Mouse (Mus musculus) layer of hippocampus, adult 11-12 months (tissue): ENCODE measurements around the gene Nrg3.
A peak's percentile ranks its signal among the peaks of the same experiment; 100 is the strongest.

Source experiments
- DNase-seq: peaks from one replicate; pipeline ENCODE4 v3.0.0; 2022; ENCODE audit warnings: low spot score

Nrg3 gene

GRCm38 (mm10) chr14:38959367-38959766 is 513.5 kb downstream of the Nrg3 start:
- no peak for DNase-seq

- no peak for DNase-seq
These were observed 535.4 kb downstream of the Nrg3 start for GRCm38 (mm10) chr14:38937481-38937880.

GRCm38 (mm10) chr14:38936483-38937054 is 536.3 kb downstream of the Nrg3 start:
- no peak for DNase-seq

GRCm38 (mm10) chr14:38923652-38924051 is 549.2 kb downstream of the Nrg3 start:
- DNase-seq, result no peak

GRCm38 (mm10) chr14:38920800-38921199 is 552.1 kb downstream of the Nrg3 start:
- DNase-seq, result no peak

- no peak for DNase-seq
These were observed 602.3 kb downstream of the Nrg3 start for GRCm38 (mm10) chr14:38870591-38870990.

GRCm38 (mm10) chr14:38847566-38847965 is 625.3 kb downstream of the Nrg3 start:
- DNase-seq, result no peak

GRCm38 (mm10) chr14:38847091-38847490 is 625.8 kb downstream of the Nrg3 start:
- peak; percentile 30 for DNase-seq

GRCm38 (mm10) chr14:38835006-38835405 is 637.9 kb downstream of the Nrg3 start:
- no peak for DNase-seq

GRCm38 (mm10) chr14:38824891-38825290 is 648.0 kb downstream of the Nrg3 start:
- no peak for DNase-seq

GRCm38 (mm10) chr14:38797027-38797426 is 675.9 kb downstream of the Nrg3 start:
- no peak for DNase-seq

- no peak for DNase-seq
These were observed 697.4 kb downstream of the Nrg3 start for GRCm38 (mm10) chr14:38775291-38776116.

- DNase-seq, result no peak
These were observed 698.1 kb downstream of the Nrg3 start for GRCm38 (mm10) chr14:38774811-38775210.

- no peak for DNase-seq
These were observed 742.4 kb downstream of the Nrg3 start for GRCm38 (mm10) chr14:38730465-38730864.

- DNase-seq, result no peak
These were observed 769.0 kb downstream of the Nrg3 start for GRCm38 (mm10) chr14:38703894-38704293.

GRCm38 (mm10) chr14:38702596-38703393 is 770.1 kb downstream of the Nrg3 start:
- no peak for DNase-seq

- DNase-seq, result no peak
These were observed 771.5 kb downstream of the Nrg3 start for GRCm38 (mm10) chr14:38701413-38701812.

- DNase-seq, result no peak
These were observed 771.9 kb downstream of the Nrg3 start for GRCm38 (mm10) chr14:38700972-38701371.

GRCm38 (mm10) chr14:38659973-38660372 is 812.9 kb downstream of the Nrg3 start:
- no peak for DNase-seq

GRCm38 (mm10) chr14:38637070-38637469 is 835.8 kb downstream of the Nrg3 start:
- no peak for DNase-seq

- no peak for DNase-seq
These were observed 842.8 kb downstream of the Nrg3 start for GRCm38 (mm10) chr14:38630114-38630513.

GRCm38 (mm10) chr14:38629671-38630070 is 843.2 kb downstream of the Nrg3 start:
- no peak for DNase-seq
